Mouse (Mus musculus): ENCODE data around the gene Ramp3. TPM values are rescaled to one million over a fixed set of nuclear protein-coding genes. Genes with fewer than 3 reads are reported as not detected.

Gene Ramp3
- polyA plus RNA-seq, 1 experiment = 40.6 TPM

- Histone ChIP-seq H3K4me3 (ENCODE audit: insufficient read depth, low read length) (no peak overlapping the region), H3K27ac (ENCODE audit: insufficient read depth, low read length) (no peak overlapping the region), H3K4me1 (ENCODE audit: control insufficient read depth, insufficient read depth, low read length) (no peaks in the 10 kb centered on the region)
- no peak for TF ChIP-seq CTCF (IDR thresholded peaks at IDR 0.05; ENCODE audit: extremely low read depth, insufficient read depth, low read length)
Measured at GRCm38 (mm10) chr11:6666634-6667033, 8.3 kb downstream of the Ramp3 start.

- Histone ChIP-seq H3K27ac (ENCODE audit: insufficient read depth, low read length) (no peak overlapping the region), H3K4me1 (ENCODE audit: control insufficient read depth, insufficient read depth, low read length) (no peaks in the 10 kb centered on the region), H3K4me3 (ENCODE audit: insufficient read depth, low read length) (no peak overlapping the region)
- TF ChIP-seq CTCF (IDR thresholded peaks at IDR 0.05; ENCODE audit: extremely low read depth, insufficient read depth, low read length) (no peak), POLR2A (IDR thresholded peaks at IDR 0.05; ENCODE audit: extremely low read depth, insufficient read depth, low read length) (no peak)
Measured at GRCm38 (mm10) chr11:6669041-6669440, 10.7 kb downstream of the Ramp3 start.

GRCm38 (mm10) chr11:6670044-6670443 is 11.7 kb downstream of the Ramp3 start:
- no peak for TF ChIP-seq POLR2A (IDR thresholded peaks at IDR 0.05; ENCODE audit: extremely low read depth, insufficient read depth, low read length)
- H3K4me3 ChIP-seq (ENCODE audit: insufficient read depth, low read length) = no peak overlapping the region
- no peak overlapping the region for H3K27ac ChIP-seq (ENCODE audit: insufficient read depth, low read length)
- no peaks in the 10 kb centered on the region for H3K4me1 ChIP-seq (ENCODE audit: control insufficient read depth, insufficient read depth, low read length)

- no peak overlapping the region for H3K27ac ChIP-seq (ENCODE audit: insufficient read depth, low read length)
- TF ChIP-seq CTCF (IDR thresholded peaks at IDR 0.05; ENCODE audit: extremely low read depth, insufficient read depth, low read length) (no peak), POLR2A (IDR thresholded peaks at IDR 0.05; ENCODE audit: extremely low read depth, insufficient read depth, low read length) (no peak)
- no peaks in the 10 kb centered on the region for H3K4me1 ChIP-seq (ENCODE audit: control insufficient read depth, insufficient read depth, low read length)
- H3K4me3 ChIP-seq (ENCODE audit: insufficient read depth, low read length) = no peak overlapping the region
Measured at GRCm38 (mm10) chr11:6670826-6671225, 12.5 kb downstream of the Ramp3 start.

- Histone ChIP-seq H3K27ac (ENCODE audit: insufficient read depth, low read length) (no peak overlapping the region), H3K4me1 (ENCODE audit: control insufficient read depth, insufficient read depth, low read length) (no peaks in the 10 kb centered on the region), H3K4me3 (ENCODE audit: insufficient read depth, low read length) (no peak overlapping the region)
- TF ChIP-seq POLR2A (IDR thresholded peaks at IDR 0.05; ENCODE audit: extremely low read depth, insufficient read depth, low read length) = no peak
- TF ChIP-seq CTCF (IDR thresholded peaks at IDR 0.05; ENCODE audit: extremely low read depth, insufficient read depth, low read length) = no peak
Measured at GRCm38 (mm10) chr11:6674701-6675100, 16.4 kb downstream of the Ramp3 start.

GRCm38 (mm10) chr11:6675402-6675801 is 17.1 kb downstream of the Ramp3 start:
- Histone ChIP-seq H3K27ac (ENCODE audit: insufficient read depth, low read length) (no peak overlapping the region), H3K4me1 (ENCODE audit: control insufficient read depth, insufficient read depth, low read length) (no peaks in the 10 kb centered on the region), H3K4me3 (ENCODE audit: insufficient read depth, low read length) (no peak overlapping the region)
- TF ChIP-seq POLR2A (IDR thresholded peaks at IDR 0.05; ENCODE audit: extremely low read depth, insufficient read depth, low read length) (no peak), CTCF (IDR thresholded peaks at IDR 0.05; ENCODE audit: extremely low read depth, insufficient read depth, low read length) (no peak)

- TF ChIP-seq POLR2A (IDR thresholded peaks at IDR 0.05; ENCODE audit: extremely low read depth, insufficient read depth, low read length) = no peak
- TF ChIP-seq CTCF (IDR thresholded peaks at IDR 0.05; ENCODE audit: extremely low read depth, insufficient read depth, low read length) = no peak
- Histone ChIP-seq H3K4me1 (ENCODE audit: control insufficient read depth, insufficient read depth, low read length) (no peaks in the 10 kb centered on the region), H3K27ac (ENCODE audit: insufficient read depth, low read length) (no peak overlapping the region), H3K4me3 (ENCODE audit: insufficient read depth, low read length) (no peak overlapping the region)
Measured at GRCm38 (mm10) chr11:6676641-6677040, 18.3 kb downstream of the Ramp3 start.

GRCm38 (mm10) chr11:6677530-6677929 is 19.2 kb downstream of the Ramp3 start:
- Histone ChIP-seq H3K4me1 (ENCODE audit: control insufficient read depth, insufficient read depth, low read length) (no peaks in the 10 kb centered on the region), H3K4me3 (ENCODE audit: insufficient read depth, low read length) (no peak overlapping the region), H3K27ac (ENCODE audit: insufficient read depth, low read length) (no peak overlapping the region)
- TF ChIP-seq CTCF (IDR thresholded peaks at IDR 0.05; ENCODE audit: extremely low read depth, insufficient read depth, low read length) = peak; percentile 43
- no peak for TF ChIP-seq POLR2A (IDR thresholded peaks at IDR 0.05; ENCODE audit: extremely low read depth, insufficient read depth, low read length)

GRCm38 (mm10) chr11:6679694-6680396 is 21.5 kb downstream of the Ramp3 start:
- Histone ChIP-seq H3K27ac (ENCODE audit: insufficient read depth, low read length) (no peak overlapping the region), H3K4me1 (ENCODE audit: control insufficient read depth, insufficient read depth, low read length) (no peaks in the 10 kb centered on the region), H3K4me3 (ENCODE audit: insufficient read depth, low read length) (no peak overlapping the region)
- no peak for TF ChIP-seq CTCF (IDR thresholded peaks at IDR 0.05; ENCODE audit: extremely low read depth, insufficient read depth, low read length)
- no peak for TF ChIP-seq POLR2A (IDR thresholded peaks at IDR 0.05; ENCODE audit: extremely low read depth, insufficient read depth, low read length)

- no peak overlapping the region for H3K27ac ChIP-seq (ENCODE audit: insufficient read depth, low read length)
- H3K4me1 ChIP-seq (ENCODE audit: control insufficient read depth, insufficient read depth, low read length) = no peaks in the 10 kb centered on the region
- H3K4me3 ChIP-seq (ENCODE audit: insufficient read depth, low read length) = no peak overlapping the region
- TF ChIP-seq POLR2A (IDR thresholded peaks at IDR 0.05; ENCODE audit: extremely low read depth, insufficient read depth, low read length) (no peak), CTCF (IDR thresholded peaks at IDR 0.05; ENCODE audit: extremely low read depth, insufficient read depth, low read length) (no peak)
Measured at GRCm38 (mm10) chr11:6680397-6680818, 22.1 kb downstream of the Ramp3 start.
